9 mouse cellular contexts compared by ENCODE assay signal in genomic region chr17:83277948-83278924, GRCm38 (mm10).
A peak's percentile ranks its signal among the peaks of the same experiment; 100 is the strongest.
DNase-seq lines count a peak whose midpoint lies in the region; ATAC-seq lines count a peak whose summit lies in the region.
"Had no signal": no experiment of that assay in that cellular context is flagged by ENCODE, and none has a peak within 500 bp of the region (broad histone marks: within the 10 kb centered on the region; RNA-seq: fewer than 3 reads in every experiment).

No protein-coding gene starts in this region.

- peak overlapping the region; percentile 84 for H3K4me2 ChIP-seq in heart, embryonic 13.5 days
- peak overlapping the region; percentile 51 for H3K4me2 ChIP-seq in neural tube, embryonic 12.5 days (replicated peaks)

- peaks cover 58% of the 10 kb centered on the region for H3K4me1 ChIP-seq in heart, embryonic 13.5 days
- peaks cover 53% of the 10 kb centered on the region for H3K4me1 ChIP-seq in embryonic facial prominence, embryonic 10.5 days
- peaks cover 55% of the 10 kb centered on the region for H3K4me1 ChIP-seq in limb, embryonic 10.5 days
- H3K4me1 ChIP-seq in neural tube, embryonic 12.5 days, result peaks cover 32% of the 10 kb centered on the region

- ATAC-seq in heart, embryonic 13.5 days (ENCODE audit: extremely low read depth, insufficient number of reproducible peaks, low FRiP score, low TSS enrichment), result no peak
- peak; percentile 0; the same call in 1 of the 2 replicates for ATAC-seq in neural tube, embryonic 12.5 days (ENCODE audit: low FRiP score, low read depth)

- peak overlapping the region; percentile 88 for H3K9ac ChIP-seq in heart, embryonic 13.5 days
- H3K9ac ChIP-seq in neural tube, embryonic 12.5 days, result no peak overlapping the region
- H3K9ac ChIP-seq: liver, embryonic 14.5 days had no signal

- peak overlapping the region; percentile 56 for H3K4me3 ChIP-seq in heart, embryonic 13.5 days
- H3K4me3 ChIP-seq in embryonic facial prominence, embryonic 10.5 days, result peak overlapping the region; percentile 69
- H3K4me3 ChIP-seq in limb, embryonic 10.5 days, result peak overlapping the region; percentile 41
- 0 out of 2 replicates have a peak overlapping the region, but pooled peaks have one; percentile 16 for H3K4me3 ChIP-seq in neural tube, embryonic 12.5 days

- WGBS in heart, embryonic 13.5 days, result 48% methylated on average over 14 of the region's 14 CpGs
- 74% methylated on average over 14 of the region's 14 CpGs for WGBS in embryonic facial prominence, embryonic 10.5 days
- WGBS in limb, embryonic 10.5 days, result 80% methylated on average over 14 of the region's 14 CpGs
- 81% methylated on average over 14 of the region's 14 CpGs for WGBS in neural tube, embryonic 12.5 days

- H3K9me3 ChIP-seq in heart, embryonic 13.5 days, result no peaks in the 10 kb centered on the region
- no peaks in the 10 kb centered on the region for H3K9me3 ChIP-seq in embryonic facial prominence, embryonic 10.5 days
- no peaks in the 10 kb centered on the region for H3K9me3 ChIP-seq in limb, embryonic 10.5 days (replicated peaks)
- H3K9me3 ChIP-seq in neural tube, embryonic 12.5 days, result no peaks in the 10 kb centered on the region

- H3K27ac ChIP-seq in heart, embryonic 13.5 days (replicated peaks), result peak overlapping the region; percentile 98
- H3K27ac ChIP-seq in embryonic facial prominence, embryonic 10.5 days (replicated peaks), result peak overlapping the region; percentile 87
- H3K27ac ChIP-seq in limb, embryonic 10.5 days, result peak overlapping the region; percentile 82
- H3K27ac ChIP-seq in neural tube, embryonic 12.5 days, result 0 out of 2 replicates have a peak overlapping the region, but pooled peaks have one; percentile 21
- H3K27ac ChIP-seq: liver, embryonic 14.5 days had no signal

- no peaks in the 10 kb centered on the region for H3K36me3 ChIP-seq in heart, embryonic 13.5 days
- no peaks in the 10 kb centered on the region for H3K36me3 ChIP-seq in embryonic facial prominence, embryonic 10.5 days (replicated peaks)
- H3K36me3 ChIP-seq in limb, embryonic 10.5 days, result no peaks in the 10 kb centered on the region
- no peaks in the 10 kb centered on the region for H3K36me3 ChIP-seq in neural tube, embryonic 12.5 days

- DNase-seq in heart, postnatal 36 days, result no peak
- DNase-seq in embryonic facial prominence, embryonic 10.5 days (ENCODE audit: low spot score), result no peak
- no peak for DNase-seq in limb, embryonic 10.5 days (ENCODE audit: low spot score)
- DNase-seq in urinary bladder, postnatal 10 days (ENCODE audit: low spot score), result no peak
- no peak for DNase-seq in retina, postnatal 1 day
- DNase-seq in ovary, adult 18-20 months (ENCODE audit: low spot score), result no peak

- no peaks in the 10 kb centered on the region for H3K27me3 ChIP-seq in heart, embryonic 13.5 days (replicated peaks)
- peaks cover 16% of the 10 kb centered on the region for H3K27me3 ChIP-seq in embryonic facial prominence, embryonic 10.5 days (replicated peaks; ENCODE audit: low read depth, poor library complexity, severe bottlenecking)
- peaks cover 21% of the 10 kb centered on the region for H3K27me3 ChIP-seq in limb, embryonic 10.5 days (ENCODE audit: low read depth, poor library complexity, severe bottlenecking)
- H3K27me3 ChIP-seq in neural tube, embryonic 12.5 days (replicated peaks), result peaks cover 2% of the 10 kb centered on the region; the same call in 1 of the 2 replicates

- intact Hi-C loops in heart, postnatal 36 days (cut with DNase I), result loop anchor here (2.0 to 10.0 kb wide), 5 partner anchors 44 to 457 kb away; partner anchors contain the start of genes Eml4 and Mta3

Comparison
In these comparisons a context has a peak if more than half of its experiments do, and no peak if none do; other contexts are left out.
1. H3K27ac ChIP-seq: peak in every context shown above with its lines; median percentile 98 in heart, embryonic 13.5 days; 87 in embryonic facial prominence, embryonic 10.5 days; 82 in limb, embryonic 10.5 days; 21 in neural tube, embryonic 12.5 days.
2. H3K4me3 ChIP-seq: peak in every context shown above with its lines; median percentile 69 in embryonic facial prominence, embryonic 10.5 days; 56 in heart, embryonic 13.5 days; 41 in limb, embryonic 10.5 days; 16 in neural tube, embryonic 12.5 days.